Mouse (Mus musculus): Measurements from ENCODE around the gene Gm14085. TPM values are rescaled to one million over a fixed set of nuclear protein-coding genes. Genes with fewer than 3 reads are reported as not detected.
A peak's percentile ranks its signal among the peaks of the same experiment; 100 is the strongest.
"Not testable (repeated sequence)": the region's sequence is repeated elsewhere in the genome, so short reads cannot be mapped to it uniquely, and the experiment has no call there.

The Gm14085 gene
- not detected in 2 replicates for polyA plus RNA-seq (2015; fragmentation: Nextera tagmentation; extraction: Ambion mirVana)

- ATAC-seq (ENCODE audit: low FRiP score) = no peak
- 94% methylated on average over 1 of the region's 1 CpGs for WGBS
- H3K4me1 ChIP-seq (replicated peaks) = no peaks in the 10 kb centered on the region
Measured at GRCm38 (mm10) chr2:122484641-122485040, at the start of gene Gm14085. TSS of gene Gm14085 (plus strand) at chr2:122484941.

DNA sequence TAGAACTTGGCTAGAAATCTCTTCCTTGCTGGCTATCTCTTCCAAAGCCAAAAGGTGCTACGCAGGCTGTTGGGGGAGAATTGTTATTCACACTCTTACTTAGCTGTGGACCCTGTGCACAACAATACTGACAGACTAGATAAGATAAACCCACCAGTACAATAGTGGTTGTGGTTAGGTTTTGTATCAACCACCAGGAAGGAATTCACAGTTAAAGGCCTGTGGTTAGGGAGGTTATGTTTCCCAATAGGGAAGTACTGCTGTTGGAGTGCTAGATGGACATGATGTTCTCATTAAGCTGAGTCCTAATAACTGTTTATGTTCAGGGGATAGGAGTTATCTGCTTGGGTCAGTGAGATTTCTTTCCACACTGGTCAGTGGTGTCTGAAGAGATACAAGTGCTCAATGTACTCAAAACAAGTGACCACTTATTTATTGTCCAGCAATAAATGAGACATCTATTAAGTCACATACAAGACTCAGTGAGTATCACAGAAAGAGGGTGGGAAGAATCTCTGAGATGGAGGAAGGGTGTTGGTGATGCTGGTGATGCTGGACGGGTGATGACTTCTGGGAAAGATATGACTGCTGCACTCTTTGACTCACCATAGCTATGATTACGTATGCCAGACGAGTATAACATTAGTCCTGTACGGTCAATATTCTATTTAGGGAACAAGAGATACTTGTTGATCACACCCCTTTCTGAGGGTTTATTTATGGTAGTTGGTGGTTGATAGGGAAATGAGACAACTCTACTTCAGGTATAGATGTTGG lies 45.8 kb upstream of the Gm14085 start:
- H3K9me3 ChIP-seq; H3K27me3 ChIP-seq; ATAC-seq (ENCODE audit: low FRiP score); H3K9ac ChIP-seq; H3K36me3 ChIP-seq; H3K27ac ChIP-seq; H3K4me3 ChIP-seq; H3K4me1 ChIP-seq (replicated peaks); H3K4me2 ChIP-seq: not testable (repeated sequence)
- WGBS = 93% methylated on average over 5 of the region's 5 CpGs

More at GRCm38 (mm10) chr2:122484641-122485040, at the start of gene Gm14085:
- no peak within 1 kb of the TSS for H3K9ac ChIP-seq
- no peak within 1 kb of the TSS for H3K4me3 ChIP-seq
- H3K36me3 ChIP-seq = no peaks in the 10 kb centered on the region
- H3K9me3 ChIP-seq = no peaks in the 10 kb centered on the region
- no peak within 1 kb of the TSS for H3K27ac ChIP-seq
- no peak within 1 kb of the TSS for H3K4me2 ChIP-seq
- H3K27me3 ChIP-seq = no peaks in the 10 kb centered on the region

DNA sequence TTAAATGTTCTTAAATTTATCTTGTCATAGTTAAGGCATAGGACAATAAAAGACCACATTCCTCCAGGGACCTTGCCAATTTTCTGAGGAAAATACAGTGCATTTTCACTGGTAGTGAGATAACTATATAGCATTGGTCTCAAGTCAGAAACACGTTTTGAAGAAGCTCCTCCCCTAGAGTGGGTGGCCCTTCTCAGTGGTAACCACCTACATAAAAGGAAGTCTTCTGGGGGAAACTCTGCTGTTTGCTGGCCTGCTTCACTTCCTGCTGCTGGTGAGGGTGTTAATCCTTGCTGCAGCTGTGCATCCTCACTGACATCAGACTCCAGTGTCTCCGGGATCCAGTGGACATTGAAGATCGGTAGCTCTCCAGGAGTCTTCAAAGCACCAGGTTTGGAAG lies 44.2 kb upstream of the Gm14085 start:
- not testable (repeated sequence) for H3K27ac ChIP-seq; H3K9me3 ChIP-seq; H3K27me3 ChIP-seq; H3K4me1 ChIP-seq (replicated peaks); H3K9ac ChIP-seq; ATAC-seq (ENCODE audit: low FRiP score); H3K4me2 ChIP-seq; H3K4me3 ChIP-seq; H3K36me3 ChIP-seq
- 54% methylated on average over 2 of the region's 3 CpGs for WGBS

DNA sequence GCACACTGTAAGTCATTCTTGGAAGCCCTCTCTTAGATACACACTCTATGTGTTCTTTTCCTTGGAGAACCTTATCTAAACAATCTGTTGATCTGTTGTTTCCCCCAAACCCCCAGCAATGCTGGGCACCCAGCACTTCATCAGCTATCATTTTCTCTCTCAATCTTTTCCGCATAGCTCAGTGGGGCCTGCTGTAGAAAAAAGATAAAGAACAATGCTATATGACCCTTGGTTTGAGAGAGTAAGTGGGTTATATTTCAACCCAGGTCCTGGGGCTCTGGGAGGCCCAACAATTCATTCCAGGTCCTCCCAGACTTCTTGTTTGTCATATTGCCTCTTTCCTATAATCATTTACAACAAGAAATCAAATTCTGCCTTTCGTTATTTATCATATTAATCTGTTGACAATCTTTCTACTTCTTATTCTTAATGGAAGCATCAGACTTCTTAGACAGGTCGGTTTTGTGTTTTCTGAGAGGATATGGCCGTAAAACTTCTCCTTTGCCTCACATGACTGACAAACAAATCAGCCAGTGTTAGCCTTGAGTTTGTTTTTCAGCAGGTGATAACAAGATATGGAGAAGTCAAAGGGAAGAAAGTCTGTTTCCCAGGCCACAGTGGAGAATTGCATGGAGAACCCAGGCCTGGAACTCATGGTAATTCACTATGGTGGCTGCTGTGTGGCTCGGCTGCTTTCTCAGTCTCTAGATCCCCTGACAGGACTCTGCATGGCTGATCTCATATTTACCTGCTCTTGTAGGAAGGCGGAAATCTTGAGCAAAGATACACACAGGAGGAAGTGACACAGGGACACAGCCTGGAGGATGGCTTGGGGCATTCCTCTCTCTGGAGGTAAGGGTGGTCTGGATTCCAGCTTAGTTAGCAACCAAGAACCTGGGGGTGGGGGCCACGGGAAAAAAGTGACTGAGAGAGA lies 43.5 kb upstream of the Gm14085 start:
- Histone ChIP-seq H3K4me2 (no peak overlapping the region), H3K4me1 (replicated peaks) (no peaks in the 10 kb centered on the region), H3K36me3 (no peaks in the 10 kb centered on the region), H3K9me3 (no peaks in the 10 kb centered on the region), H3K4me3 (no peak overlapping the region), H3K27ac (no peak overlapping the region), H3K27me3 (no peaks in the 10 kb centered on the region), H3K9ac (no peak overlapping the region)
- no peak for ATAC-seq (ENCODE audit: low FRiP score)
- 89% methylated on average over 7 of the region's 7 CpGs for WGBS

GRCm38 (mm10) chr2:122450351-122450750 lies 34.4 kb upstream of the Gm14085 start:
- H3K27ac ChIP-seq = no peak overlapping the region
- H3K27me3 ChIP-seq = no peaks in the 10 kb centered on the region
- H3K36me3 ChIP-seq = no peaks in the 10 kb centered on the region
- H3K9me3 ChIP-seq = no peaks in the 10 kb centered on the region
- H3K4me1 ChIP-seq (replicated peaks) = no peaks in the 10 kb centered on the region
- no peak overlapping the region for H3K9ac ChIP-seq
- WGBS = 82% methylated on average over 4 of the region's 4 CpGs
- no peak overlapping the region for H3K4me3 ChIP-seq
- no peak overlapping the region for H3K4me2 ChIP-seq
- ATAC-seq (ENCODE audit: low FRiP score) = no peak

GRCm38 (mm10) chr2:122452426-122452825 lies 32.3 kb upstream of the Gm14085 start:
- Histone ChIP-seq H3K4me1 (replicated peaks) (no peaks in the 10 kb centered on the region), H3K27ac (no peak overlapping the region), H3K4me3 (no peak overlapping the region), H3K9me3 (no peaks in the 10 kb centered on the region), H3K36me3 (no peaks in the 10 kb centered on the region), H3K27me3 (no peaks in the 10 kb centered on the region), H3K9ac (no peak overlapping the region), H3K4me2 (no peak overlapping the region)
- 60% methylated on average over 2 of the region's 2 CpGs for WGBS
- no peak for ATAC-seq (ENCODE audit: low FRiP score)

DNA sequence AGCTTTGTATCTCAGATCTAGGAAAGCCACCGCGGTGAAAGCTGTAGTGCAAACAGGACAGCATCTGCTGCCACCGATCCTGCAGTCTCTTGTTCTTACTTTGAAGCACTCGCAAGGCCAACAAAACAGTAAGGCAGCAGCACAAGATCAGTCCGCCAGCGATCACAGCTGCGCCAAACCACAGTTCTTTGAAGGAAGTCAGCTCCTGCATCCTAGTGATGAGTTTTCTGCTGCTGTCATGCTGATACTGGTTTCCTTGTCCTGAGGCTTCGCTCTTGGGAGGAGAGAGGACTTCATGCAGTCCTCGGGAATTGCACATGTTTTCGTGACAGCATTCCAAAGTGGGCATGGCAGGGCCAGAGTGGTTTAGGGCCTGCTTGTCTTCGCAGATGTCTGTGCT lies 17.8 kb upstream of the Gm14085 start:
- Histone ChIP-seq H3K4me1 (replicated peaks) (peaks cover 9% of the 10 kb centered on the region), H3K4me3 (peak overlapping the region; percentile 59), H3K9ac (peak overlapping the region; percentile 75), H3K9me3 (no peaks in the 10 kb centered on the region), H3K27me3 (0 out of 2 replicates have a peak, but pooled peaks cover 2% of the 10 kb centered on the region), H3K36me3 (no peaks in the 10 kb centered on the region), H3K4me2 (peak overlapping the region; percentile 92), H3K27ac (no peak overlapping the region)
- ATAC-seq (ENCODE audit: low FRiP score) = no peak
- WGBS = 32% methylated on average over 11 of the region's 11 CpGs

DNA sequence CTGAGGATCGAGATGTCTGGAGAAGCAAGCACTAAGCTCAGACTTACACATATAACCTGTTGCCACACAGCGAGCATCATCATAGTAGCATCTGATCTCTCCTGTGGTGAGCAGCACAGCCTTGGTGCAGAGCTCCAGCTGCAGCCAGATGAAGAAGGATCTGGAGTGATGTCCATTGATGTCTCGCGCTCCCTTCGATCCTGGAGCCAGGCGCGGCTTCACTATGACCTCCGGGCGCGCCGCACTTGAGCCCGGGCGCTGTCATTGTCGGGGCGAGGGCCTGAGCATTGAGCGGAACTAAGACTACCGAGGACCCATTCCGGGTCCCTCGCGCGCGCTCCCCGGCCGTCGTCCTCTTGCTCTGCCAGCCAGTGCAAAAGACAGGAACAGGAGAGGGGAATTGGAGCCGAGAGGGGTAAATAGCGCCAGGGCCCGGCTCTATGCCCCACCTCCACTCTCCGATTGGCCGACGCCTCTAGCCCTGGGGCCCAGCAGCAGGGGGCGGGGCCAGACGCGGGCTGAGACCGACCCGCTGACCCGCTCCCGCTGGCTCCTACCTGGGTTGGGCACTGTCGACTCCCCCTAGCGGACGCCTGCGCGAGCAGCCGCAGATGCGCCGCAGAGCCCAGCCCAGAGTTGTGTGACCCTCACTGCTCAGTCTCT lies 17.3 kb upstream of the Gm14085 start:
- Histone ChIP-seq H3K27ac (peak overlapping the region; percentile 35; the same call in 1 of the 2 replicates), H3K4me1 (replicated peaks) (peaks cover 9% of the 10 kb centered on the region), H3K4me3 (peak overlapping the region; percentile 59), H3K9me3 (no peaks in the 10 kb centered on the region), H3K27me3 (0 out of 2 replicates have a peak, but pooled peaks cover 2% of the 10 kb centered on the region), H3K36me3 (no peaks in the 10 kb centered on the region), H3K4me2 (peak overlapping the region; percentile 92), H3K9ac (peak overlapping the region; percentile 75)
- peak; percentile 100 for ATAC-seq (ENCODE audit: low FRiP score)
- 1% methylated on average over 46 of the region's 46 CpGs for WGBS

DNA sequence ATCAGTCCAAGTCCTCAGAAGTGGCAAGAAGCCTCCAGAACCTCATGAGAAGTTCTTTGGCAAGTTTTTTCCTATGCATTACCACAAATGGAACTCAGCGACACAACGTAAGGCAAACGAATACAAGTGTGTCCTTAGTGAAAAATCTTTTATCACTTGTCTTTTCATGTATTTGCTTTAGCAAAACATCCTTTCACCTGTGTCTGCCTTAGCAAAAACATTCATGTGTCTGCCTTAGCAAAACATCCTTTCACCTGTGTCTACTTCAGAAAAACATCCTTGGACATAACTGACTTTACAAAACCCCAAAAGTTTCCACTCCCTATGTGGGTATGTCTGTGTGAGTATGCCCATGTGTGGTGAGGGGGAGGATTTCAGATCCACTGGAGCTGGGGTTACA lies 15.5 kb upstream of the Gm14085 start:
- peaks cover 9% of the 10 kb centered on the region for H3K4me1 ChIP-seq (replicated peaks)
- no peak overlapping the region for H3K27ac ChIP-seq
- H3K36me3 ChIP-seq = no peaks in the 10 kb centered on the region
- 93% methylated on average over 3 of the region's 3 CpGs for WGBS
- H3K9ac ChIP-seq = no peak overlapping the region
- H3K27me3 ChIP-seq = 0 out of 2 replicates have a peak, but pooled peaks cover 2% of the 10 kb centered on the region
- no peak for ATAC-seq (ENCODE audit: low FRiP score)
- no peak overlapping the region for H3K4me3 ChIP-seq
- no peak overlapping the region for H3K4me2 ChIP-seq
- no peaks in the 10 kb centered on the region for H3K9me3 ChIP-seq

GRCm38 (mm10) chr2:122476585-122476984 lies 8.2 kb upstream of the Gm14085 start:
- ATAC-seq (ENCODE audit: low FRiP score) = no peak
- Histone ChIP-seq H3K4me1 (replicated peaks) (no peaks in the 10 kb centered on the region), H3K27me3 (no peaks in the 10 kb centered on the region), H3K27ac (no peak overlapping the region), H3K36me3 (no peaks in the 10 kb centered on the region), H3K9ac (no peak overlapping the region), H3K4me3 (no peak overlapping the region), H3K4me2 (no peak overlapping the region), H3K9me3 (no peaks in the 10 kb centered on the region)

DNA sequence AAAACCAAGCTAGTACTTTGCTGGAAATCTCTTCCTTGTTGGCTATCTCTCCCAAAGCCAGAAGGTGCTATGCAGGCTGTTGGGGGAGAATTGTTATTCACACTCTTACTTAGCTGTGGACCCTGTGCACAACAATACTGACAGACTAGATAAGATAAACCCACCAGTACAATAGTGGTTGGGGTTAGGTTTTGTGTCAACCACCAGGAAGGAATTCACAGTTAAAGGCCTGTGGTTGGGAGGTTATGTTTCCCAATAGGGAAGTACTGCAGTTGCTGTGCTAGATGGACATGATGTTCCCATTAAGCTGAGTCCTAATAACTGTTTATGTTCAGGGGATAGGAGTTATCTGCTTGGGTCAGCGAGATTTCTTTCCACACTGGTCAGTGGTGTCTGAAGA lies 954 bp upstream of the Gm14085 start:
- not testable (repeated sequence) for H3K9me3 ChIP-seq; H3K27me3 ChIP-seq; H3K4me2 ChIP-seq; H3K4me3 ChIP-seq; H3K36me3 ChIP-seq; H3K4me1 ChIP-seq (replicated peaks); H3K27ac ChIP-seq; ATAC-seq (ENCODE audit: low FRiP score); H3K9ac ChIP-seq
- WGBS = 81% methylated on average over 1 of the region's 1 CpGs

DNA sequence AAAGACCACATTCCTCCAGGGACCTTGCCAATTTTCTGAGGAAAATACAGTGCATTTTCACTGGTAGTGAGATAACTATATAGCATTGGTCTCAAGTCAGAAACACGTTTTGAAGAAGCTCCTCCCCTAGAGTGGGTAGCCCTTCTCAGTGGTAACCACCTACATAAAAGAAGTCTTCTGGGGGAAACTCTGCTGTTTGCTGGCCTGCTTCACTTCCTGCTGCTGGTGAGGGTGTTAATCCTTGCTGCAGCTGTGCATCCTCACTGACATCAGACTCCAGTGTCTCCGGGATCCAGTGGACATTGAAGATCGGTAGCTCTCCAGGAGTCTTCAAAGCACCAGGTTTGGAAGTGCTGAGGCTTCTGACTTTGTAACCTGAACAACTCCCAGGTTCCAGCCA lies 913 bp downstream of the Gm14085 start:
- H3K4me3 ChIP-seq, H3K9ac ChIP-seq: not testable (repeated sequence)
- WGBS = 41% methylated on average over 1 of the region's 3 CpGs

More for the DNA sequence above, 913 bp downstream of the Gm14085 start:
- not testable (repeated sequence) for H3K36me3 ChIP-seq; H3K4me1 ChIP-seq (replicated peaks); H3K27ac ChIP-seq; H3K4me2 ChIP-seq; ATAC-seq (ENCODE audit: low FRiP score); H3K9me3 ChIP-seq; H3K27me3 ChIP-seq

Data from hindbrain, embryonic 13.5 days (tissue).